8 mouse cellular contexts compared by ENCODE assay signal in the genomic region with DNA sequence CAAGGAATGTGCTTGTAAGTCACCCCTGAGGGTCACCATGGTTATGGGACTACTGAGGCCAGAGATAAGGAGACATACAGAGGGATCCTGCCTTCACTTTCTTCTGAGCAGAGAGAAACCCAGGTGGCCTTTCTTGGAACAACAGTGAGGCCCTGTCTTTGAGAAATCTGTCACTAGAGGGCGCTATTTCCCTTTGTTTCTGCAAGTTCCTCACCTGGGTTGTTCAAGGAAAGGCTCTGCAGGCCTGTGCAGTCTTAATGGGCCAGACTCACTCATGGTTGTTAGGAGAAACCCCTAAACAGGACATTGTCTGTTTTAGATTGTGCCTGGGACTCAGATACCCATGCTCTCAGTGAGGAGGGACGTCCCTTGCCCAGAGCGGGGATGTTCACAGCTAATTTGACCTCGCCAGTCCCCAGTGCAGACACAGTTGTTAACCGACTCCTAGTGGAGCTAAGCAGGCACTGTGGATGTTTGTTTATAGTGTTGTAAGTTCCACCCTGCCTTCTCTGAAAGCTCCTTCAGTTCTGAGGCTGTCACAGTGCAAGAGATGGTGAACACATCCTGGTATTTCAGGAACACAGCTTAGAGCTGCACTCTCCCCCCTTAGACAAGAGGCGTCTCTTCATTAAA. TPM values are rescaled to one million over a fixed set of nuclear protein-coding genes. Genes with fewer than 3 reads are reported as not detected.
A peak's percentile ranks its signal among the peaks of the same experiment; 100 is the strongest.
DNase-seq lines count a peak whose midpoint lies in the region; ATAC-seq and TF ChIP-seq lines count a peak whose summit lies in the region.

No protein-coding gene starts in this region.

- H3K79me2 ChIP-seq in CH12.LX (replicated peaks; ENCODE audit: control insufficient read depth, extremely low read depth, insufficient read depth, poor library complexity, severe bottlenecking): no peaks in the 10 kb centered on the region

- H3K36me3 ChIP-seq in CH12.LX (replicated peaks in 1 of 2; ENCODE audit: control insufficient read depth in 1 of 2, insufficient read depth in 1 of 2, low read length in 1 of 2): no peaks in the 10 kb centered on the region
- no peaks in the 10 kb centered on the region for H3K36me3 ChIP-seq in liver, embryonic 14.5 days (replicated peaks; ENCODE audit: control insufficient read depth, insufficient read depth, low read depth)

- H3K27ac ChIP-seq in CH12.LX (ENCODE audit: insufficient read depth, low read depth): no peak overlapping the region
- H3K27ac ChIP-seq in liver, embryonic 14.5 days: no peak overlapping the region
- no peak overlapping the region for H3K27ac ChIP-seq in olfactory bulb, adult 2 months (ENCODE audit: insufficient read depth, low read depth, low read length)

- H3K4me1 ChIP-seq in CH12.LX (ENCODE audit: control insufficient read depth in 1 of 2, insufficient read depth in 2 of 2): 0 out of 4 replicates have a peak, but pooled peaks cover 0 to 3% of the 10 kb centered on the region in 2 experiments
- no peaks in the 10 kb centered on the region for H3K4me1 ChIP-seq in liver, embryonic 14.5 days (replicated peaks; ENCODE audit: control insufficient read depth in 2 of 2, insufficient read depth in 2 of 2, low read length in 1 of 2)
- H3K4me1 ChIP-seq in olfactory bulb, adult 2 months (ENCODE audit: control insufficient read depth, insufficient read depth, low read length): no peaks in the 10 kb centered on the region

- peak; percentile 77 for DNase-seq in CH12.LX (ENCODE audit: extremely low read depth)
- peak; percentile 51 for DNase-seq in adipocyte (ENCODE audit: low spot score)
- DNase-seq in embryo, embryonic 11 days: peak; percentile 90
- DNase-seq in heart, postnatal 10 days: peak; percentile 45 to 75
- DNase-seq in kidney, postnatal 36 days: peak; percentile 77 to 78
- DNase-seq in liver, embryonic 14.5 days (ENCODE audit: low read depth in 3 of 3, low spot score in 3 of 3): peak; percentile 24 to 43 (median 34)
- no peak for DNase-seq in MN1 (ENCODE audit: low spot score)

- no peak overlapping the region for H3K4me3 ChIP-seq in CH12.LX (replicated peaks in 1 of 3; ENCODE audit: low read depth in 2 of 3, low read length in 2 of 3, poor library complexity in 1 of 3)
- no peak overlapping the region for H3K4me3 ChIP-seq in liver, embryonic 14.5 days (ENCODE audit: insufficient read depth in 1 of 2, low read depth in 2 of 2, low read length in 2 of 2)
- H3K4me3 ChIP-seq in olfactory bulb, adult 2 months (ENCODE audit: insufficient read depth, low read depth, low read length): no peak overlapping the region

- 59% methylated on average over 6 of the region's 6 CpGs for WGBS in liver, embryonic 14.5 days (ENCODE audit: insufficient replicate concordance)
- 79% methylated on average over 6 of the region's 6 CpGs for WGBS in olfactory bulb, adult 2 months

- ATAC-seq in liver, embryonic 14.5 days (ENCODE audit: insufficient read depth): no peak

- H3K9me3 ChIP-seq in CH12.LX (replicated peaks; ENCODE audit: low read length): no peaks in the 10 kb centered on the region
- H3K9me3 ChIP-seq in liver, embryonic 14.5 days (ENCODE audit: control insufficient read depth, low read length): no peaks in the 10 kb centered on the region

- TF ChIP-seq POLR2A in CH12.LX (IDR thresholded peaks at IDR 0.05; ENCODE audit: low read depth, low read length): no peak
- TF ChIP-seq POLR2A in olfactory bulb, adult 2 months (IDR thresholded peaks at IDR 0.05; ENCODE audit: insufficient read depth, low read depth, low read length): no peak

- TF ChIP-seq EP300 in CH12.LX (IDR thresholded peaks at IDR 0.05; ENCODE audit: low read length): no peak
- TF ChIP-seq EP300 in liver, embryonic 14.5 days (IDR thresholded peaks at IDR 0.05; ENCODE audit: low read depth): no peak

- peak; percentile 80 for TF ChIP-seq RAD21 in CH12.LX (IDR thresholded peaks at IDR 0.05; ENCODE audit: low read depth, low read length)

- H3K4me2 ChIP-seq in CH12.LX (ENCODE audit: insufficient read depth, low read depth, poor library complexity, severe bottlenecking): no peak overlapping the region
- H3K4me2 ChIP-seq in liver, embryonic 14.5 days (ENCODE audit: low read depth): no peak overlapping the region

- H3K9ac ChIP-seq in CH12.LX (ENCODE audit: insufficient read depth, low read depth): no peak overlapping the region
- no peak overlapping the region for H3K9ac ChIP-seq in liver, embryonic 14.5 days (replicated peaks)

- peak; percentile 82 to 83 for TF ChIP-seq CTCF in CH12.LX (conservative IDR thresholded peaks at IDR 0.05 in 1 of 2, IDR thresholded peaks at IDR 0.05 in 1 of 2; ENCODE audit: low read depth in 2 of 2, low read length in 2 of 2)
- peak; percentile 74 for TF ChIP-seq CTCF in liver, embryonic 14.5 days (IDR thresholded peaks at IDR 0.05; ENCODE audit: low read depth)
- peak; percentile 6; the same call in 1 of the 2 replicates for TF ChIP-seq CTCF in olfactory bulb, adult 2 months (IDR thresholded peaks at IDR 0.05; ENCODE audit: insufficient read depth, low read depth, low read length)

- peaks cover 9% of the 10 kb centered on the region for H3K27me3 ChIP-seq in CH12.LX (replicated peaks)
- H3K27me3 ChIP-seq in liver, embryonic 14.5 days (ENCODE audit: control insufficient read depth, insufficient read depth, low read length): no peaks in the 10 kb centered on the region

- in situ Hi-C loops in CH12.LX (cut with MboI; ENCODE audit: low pct_ligation_motif_present, low pct_unique_long_range_greater_than_20kb, low sequenced_read_pairs): no loop called here

- intact Hi-C loops in heart, postnatal 10 days (cut with DNase I): loop anchor here (2.0 to 10.0 kb wide), 2 partner anchors 347 to 385 kb away; partner anchors contain the start of gene Arl4c

- dilution Hi-C loops in CH12.LX (cut with MboI; ENCODE audit: extremely low pct_ligation_motif_present, extremely low pct_unique_long_range_greater_than_20kb, low sequenced_read_pairs): no loop called here

TF ChIP-seq in CH12.LX, 34 proteins besides CTCF, POLR2A, EP300 and RAD21:
- TF ChIP-seq NELFE (IDR thresholded peaks at IDR 0.05; ENCODE audit: low read depth, low read length) (no peak), JUN (IDR thresholded peaks at IDR 0.05; ENCODE audit: insufficient read depth, low read depth, low read length) (no peak), SMC3 (IDR thresholded peaks at IDR 0.05; ENCODE audit: low read depth, low read length) (peak; percentile 55)

RNA-seq across cellular contexts. Expression of gene Spp2, which starts 49.2 kb away (rescaled TPM):
- total RNA-seq in CH12.LX (2012; rRNA removed) (not detected in 2 replicates), CH12.LX (2014; rRNA removed) (not detected in 2 replicates)
- not detected in 2 replicates for polyA plus RNA-seq in CH12.LX (2012; ENCODE audit: insufficient read length, low read depth)
- total RNA-seq in heart, postnatal 10 days (2021): not detected
- polyA plus RNA-seq in liver, embryonic 14.5 days (2012; rRNA removed): 158 and 168 TPM in 2 replicates
- polyA plus RNA-seq in liver, embryonic 14.5 days (2014; fragmentation: Nextera tagmentation; extraction: Ambion mirVana): 329 and 371 TPM in 2 replicates
- polyA plus RNA-seq in olfactory bulb, adult 2 months (2012; ENCODE audit: insufficient read depth, insufficient read length, low replicate concordance, missing spikeins): not detected in 2 replicates

Comparison
In these comparisons a context has a peak if more than half of its experiments do, and no peak if none do; other contexts are left out.
1. CTCF ChIP-seq: peak in every context shown above with its lines; median percentile 82 in CH12.LX; 74 in liver, embryonic 14.5 days; 6 in olfactory bulb, adult 2 months.
2. RNA of gene Spp2, which starts 49.2 kb away (polyA plus RNA-seq): 158 to 371 TPM in liver, embryonic 14.5 days; not detected in CH12.LX and not detected in olfactory bulb, adult 2 months; every median in the first group is over 100 times any median in the second.